Mouse (Mus musculus) retina, embryonic 14.5 days (tissue): ENCODE measurements around the gene Ccdc141.

Source experiments
- DNase-seq: peaks from one replicate; pipeline ENCODE4 v3.0.0-alpha.2; 2015; ENCODE audit warnings: low spot score

The Ccdc141 gene

GRCm38 (mm10) chr2:77173821-77174220 lies 3.4 kb upstream of the Ccdc141 start:
- DNase-seq = no peak

- no peak for DNase-seq
These were observed 2.9 kb upstream of the Ccdc141 start for GRCm38 (mm10) chr2:77173366-77173765.

GRCm38 (mm10) chr2:77172241-77172671 lies 1.8 kb upstream of the Ccdc141 start:
- peak; percentile 43 for DNase-seq

DNA sequence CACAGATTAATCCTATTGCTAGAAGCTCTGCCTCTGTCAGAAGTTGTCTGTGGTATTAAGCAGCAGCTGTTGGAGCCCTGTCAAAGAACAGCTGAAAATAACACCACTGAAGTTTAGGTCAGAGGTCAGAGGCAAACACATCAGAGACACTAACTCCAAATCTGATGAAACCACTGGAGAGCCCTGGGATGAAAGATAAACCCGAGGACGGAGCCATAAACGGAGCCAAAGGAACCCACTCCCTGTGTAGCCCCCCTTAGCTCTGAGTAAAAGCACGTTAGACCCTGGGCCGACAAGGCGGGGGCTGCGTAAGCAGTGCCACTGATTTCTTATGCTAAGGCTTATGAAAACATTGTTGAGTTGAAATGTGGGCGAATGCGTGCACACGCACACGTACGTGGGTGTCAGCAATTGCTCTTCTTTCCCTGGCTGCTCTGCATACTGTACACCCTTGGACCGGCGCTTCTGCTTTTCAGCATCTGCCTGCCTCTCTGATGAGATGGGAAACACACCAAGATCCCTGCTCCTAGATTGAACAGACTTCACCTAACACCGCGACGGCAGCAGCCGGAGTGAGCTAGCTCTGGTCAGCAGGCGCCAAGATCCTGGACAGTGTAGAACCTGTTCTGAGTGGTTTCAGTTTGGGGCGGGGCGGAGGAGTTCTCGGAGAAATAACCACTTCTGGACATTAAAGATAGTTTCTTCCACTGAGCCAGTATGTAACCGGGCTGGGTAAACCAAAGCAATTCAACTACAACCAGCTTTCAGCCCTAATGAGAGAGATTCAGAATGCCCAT lies 1.2 kb upstream of the Ccdc141 start:
- DNase-seq = peak; percentile 45

DNA sequence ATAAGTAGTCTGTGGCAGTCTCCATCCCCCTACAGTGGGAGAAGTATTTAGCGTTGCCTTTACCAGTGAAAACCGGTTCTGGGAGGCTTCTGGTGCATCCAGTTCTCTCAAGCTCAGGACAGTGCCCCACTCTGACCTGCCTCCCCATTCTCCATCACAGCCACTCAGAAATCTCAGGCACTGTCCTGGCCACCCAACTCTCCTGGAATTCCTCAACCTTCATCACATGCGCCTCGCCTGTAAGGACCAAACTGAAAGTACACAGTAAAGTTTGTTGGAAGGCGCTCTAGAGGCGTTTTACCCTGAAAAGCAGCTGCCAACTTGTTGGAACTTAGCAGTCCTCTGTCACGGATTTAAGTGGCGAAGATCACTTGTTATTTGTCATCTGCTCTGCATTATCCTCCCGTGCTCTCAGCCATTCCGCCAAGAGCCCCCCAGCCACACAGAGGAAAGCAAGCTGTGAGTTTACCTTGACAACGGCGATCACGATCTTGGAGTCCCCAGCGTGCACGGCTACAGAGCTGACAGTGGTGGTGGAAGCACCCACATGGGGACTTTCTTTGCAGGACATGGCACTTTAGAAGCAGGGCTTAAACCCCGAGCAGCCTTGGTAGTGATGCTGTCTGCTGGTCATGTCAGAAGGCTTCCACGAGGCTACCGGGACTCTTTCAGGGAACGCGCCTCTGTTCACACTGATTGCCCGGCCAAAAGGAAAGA lies 362 bp downstream of the Ccdc141 start:
- peak; percentile 50 for DNase-seq

- DNase-seq = no peak
These were observed 1.2 kb downstream of the Ccdc141 start for GRCm38 (mm10) chr2:77169218-77169617.

DNA sequence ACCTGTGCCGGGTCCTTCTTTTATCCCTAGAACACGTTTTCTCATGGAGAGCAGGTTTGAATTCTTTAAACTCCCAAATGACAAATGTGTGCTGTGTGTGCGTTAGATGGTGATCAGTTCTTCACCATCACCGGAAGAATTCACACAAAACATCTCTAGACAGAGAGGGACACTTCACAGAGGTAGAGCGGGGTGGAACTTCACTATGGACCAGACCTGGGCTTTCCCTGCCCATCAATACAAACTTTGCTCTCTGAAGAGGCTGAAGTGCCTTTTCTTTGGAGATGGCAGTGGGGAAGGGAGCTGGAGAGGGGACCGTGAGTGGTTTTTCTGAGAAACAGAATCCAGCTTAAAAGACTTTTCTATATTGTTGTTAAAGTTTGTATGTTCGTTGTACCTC lies 1.7 kb downstream of the Ccdc141 start:
- no peak for DNase-seq

GRCm38 (mm10) chr2:77168081-77168685 lies 2.3 kb downstream of the Ccdc141 start:
- no peak for DNase-seq

GRCm38 (mm10) chr2:77166366-77166765 lies 4.1 kb downstream of the Ccdc141 start:
- DNase-seq = no peak

DNA sequence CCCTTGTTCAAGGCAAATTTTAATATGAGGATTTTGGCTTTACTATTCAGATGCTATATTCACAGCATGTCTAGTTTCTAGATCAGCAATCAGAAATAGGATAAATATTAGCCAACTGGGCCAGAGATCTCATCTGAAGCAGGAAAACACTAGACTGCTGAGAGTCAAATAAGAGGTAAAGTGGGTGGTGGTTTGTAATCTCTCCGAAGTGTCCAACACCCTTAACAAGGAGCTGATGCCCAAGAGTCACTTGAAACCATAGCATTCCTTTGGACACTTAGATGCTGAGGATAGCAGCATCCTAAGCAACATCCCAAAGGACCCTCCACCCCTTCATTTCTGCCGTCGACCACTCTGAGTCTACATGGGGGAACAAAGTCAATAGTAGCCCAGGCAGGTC lies 5.8 kb downstream of the Ccdc141 start:
- DNase-seq = no peak

GRCm38 (mm10) chr2:77163381-77163780 lies 7.1 kb downstream of the Ccdc141 start:
- DNase-seq = no peak

GRCm38 (mm10) chr2:77162135-77162534 lies 8.3 kb downstream of the Ccdc141 start:
- no peak for DNase-seq

DNA sequence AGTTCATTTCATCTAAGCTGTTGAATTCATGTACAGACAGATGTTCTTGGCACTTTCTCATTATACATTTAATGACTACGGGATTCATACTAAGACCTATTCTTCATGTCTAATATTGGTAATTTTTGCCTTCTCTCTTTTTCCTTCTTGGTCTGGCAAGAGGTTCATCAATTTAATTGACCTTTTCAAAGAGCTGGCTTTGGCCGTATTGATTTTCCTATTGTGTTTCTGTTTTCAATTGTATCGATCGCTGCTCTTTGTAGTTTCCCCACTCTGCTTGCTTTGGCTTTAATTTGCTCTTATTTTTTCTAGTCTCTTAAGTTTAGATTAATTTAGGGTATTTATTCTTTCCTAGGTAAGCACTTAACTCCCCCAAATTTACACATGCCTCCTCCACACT lies 12.9 kb downstream of the Ccdc141 start:
- no peak for DNase-seq

GRCm38 (mm10) chr2:77154080-77154479 lies 16.4 kb downstream of the Ccdc141 start:
- no peak for DNase-seq

GRCm38 (mm10) chr2:77151255-77151654 lies 19.2 kb downstream of the Ccdc141 start:
- DNase-seq = no peak

GRCm38 (mm10) chr2:77149576-77149975 lies 20.9 kb downstream of the Ccdc141 start:
- DNase-seq = no peak

GRCm38 (mm10) chr2:77148215-77148614 lies 22.2 kb downstream of the Ccdc141 start:
- no peak for DNase-seq

GRCm38 (mm10) chr2:77146968-77147367 lies 23.5 kb downstream of the Ccdc141 start:
- DNase-seq = no peak

DNA sequence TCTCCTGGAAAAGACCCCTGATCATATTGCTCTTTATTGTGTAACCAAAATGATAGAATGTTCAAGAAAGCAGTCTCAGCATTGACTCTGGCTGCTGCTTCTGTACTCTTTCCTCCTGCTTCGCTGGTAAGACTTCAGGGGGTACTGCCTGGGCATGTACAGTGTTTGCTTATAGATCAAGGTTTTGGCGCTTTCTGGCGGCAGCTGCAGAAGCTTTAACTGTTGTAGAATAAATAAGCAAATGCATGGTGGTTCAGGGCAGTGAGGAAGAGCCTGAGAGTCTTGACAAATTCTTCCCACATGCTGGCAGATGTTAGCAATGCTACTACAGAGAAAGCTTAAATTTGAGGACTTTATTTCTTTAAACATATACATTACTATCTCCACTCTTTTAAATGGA lies 24.1 kb downstream of the Ccdc141 start:
- DNase-seq = no peak

DNA sequence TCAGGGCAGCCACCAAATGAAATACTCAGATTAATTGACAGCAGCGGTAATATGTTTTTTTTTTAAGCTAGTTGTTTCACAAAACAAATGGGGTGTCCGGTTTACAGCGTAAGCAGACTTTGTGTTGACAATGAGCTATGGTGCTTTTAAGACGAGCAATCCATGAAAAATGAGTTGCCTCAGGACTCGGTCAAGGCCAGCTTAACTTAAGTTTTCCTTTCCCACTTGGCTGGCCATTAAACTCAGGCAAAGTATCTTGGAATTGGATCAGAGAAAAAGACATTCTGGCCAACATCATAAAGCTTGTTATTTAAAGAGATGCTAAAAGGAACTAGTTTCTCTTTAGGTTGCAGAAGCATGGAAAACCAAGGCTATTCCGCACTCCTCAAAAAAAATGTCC lies 26.9 kb downstream of the Ccdc141 start:
- no peak for DNase-seq

DNA sequence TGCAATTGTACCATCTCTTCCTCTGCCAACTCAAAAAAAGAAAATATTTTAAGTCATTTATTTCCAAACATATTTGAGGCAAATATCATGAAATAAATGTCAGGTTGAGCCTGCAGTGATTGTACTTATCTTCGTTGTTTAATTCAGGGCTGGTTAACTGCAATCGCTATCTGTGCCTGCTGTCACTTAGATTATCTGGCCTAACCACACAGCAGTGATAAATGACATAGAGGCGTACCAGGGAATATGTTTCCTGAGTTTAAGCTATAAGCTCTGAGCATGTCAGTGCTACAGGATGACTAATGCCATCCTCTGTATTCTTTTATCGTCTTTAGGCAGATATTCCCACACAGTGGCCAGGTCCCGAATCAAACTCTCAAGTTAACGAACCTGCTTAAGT lies 31.6 kb downstream of the Ccdc141 start:
- no peak for DNase-seq

- no peak for DNase-seq
These were observed 35.5 kb downstream of the Ccdc141 start for GRCm38 (mm10) chr2:77134906-77135305.

DNA sequence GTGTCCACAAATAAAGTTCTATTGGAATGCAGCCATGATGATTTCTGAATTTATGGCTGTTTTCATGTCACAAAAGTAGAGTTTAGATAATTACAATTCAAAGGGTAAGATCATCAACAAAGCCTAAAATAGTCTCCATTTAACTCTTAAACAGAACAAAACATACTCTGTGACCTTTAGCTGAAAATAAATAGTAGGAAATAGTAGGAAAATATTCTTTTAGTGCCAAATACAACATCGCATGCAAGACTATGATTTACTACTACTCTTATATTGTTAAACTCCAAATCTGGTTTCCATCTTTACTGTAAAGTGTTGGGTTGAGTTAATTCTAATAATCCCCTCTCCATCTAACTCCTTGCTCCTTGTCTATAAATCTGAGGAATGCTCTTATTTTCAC lies 37.0 kb downstream of the Ccdc141 start:
- DNase-seq = no peak
